Mouse (Mus musculus): ENCODE measurements at regions not wholly inside any gene's neighbourhood (a gene's known extent, or its start where the extent isn't known, plus 50 kb on each side); places are given as distances from the start of the nearest gene placed in this dataset.
A peak's percentile ranks its signal among the peaks of the same experiment; 100 is the strongest.

GRCm38 (mm10) chr7:145043455-145044149, 103.9 kb upstream of the Ccnd1 start:
- DNase-seq: no peak

DNA sequence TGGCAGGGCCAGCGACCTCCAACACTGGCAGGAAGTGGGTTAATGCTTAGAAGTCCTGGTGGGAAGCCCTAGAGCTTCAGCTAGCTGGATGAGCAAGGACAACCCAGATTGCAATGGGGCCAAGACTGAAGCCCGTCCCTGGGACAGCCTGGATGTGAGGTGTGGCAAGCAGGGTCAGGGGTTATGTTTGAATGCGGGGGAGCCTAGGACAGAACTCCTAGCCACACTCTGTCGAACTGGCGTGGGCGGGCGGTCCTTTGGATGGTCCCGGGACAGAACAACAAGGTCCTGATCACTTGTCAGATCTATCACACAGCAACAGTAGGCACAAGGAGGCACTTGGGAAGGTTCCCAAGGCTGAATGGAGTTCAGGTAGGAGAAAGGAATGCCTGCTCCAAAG, 101.1 kb upstream of the Ccnd1 start:
- DNase-seq: no peak

- DNase-seq: no peak
Measured at GRCm38 (mm10) chr7:145034385-145034784, 94.7 kb upstream of the Ccnd1 start.

DNA sequence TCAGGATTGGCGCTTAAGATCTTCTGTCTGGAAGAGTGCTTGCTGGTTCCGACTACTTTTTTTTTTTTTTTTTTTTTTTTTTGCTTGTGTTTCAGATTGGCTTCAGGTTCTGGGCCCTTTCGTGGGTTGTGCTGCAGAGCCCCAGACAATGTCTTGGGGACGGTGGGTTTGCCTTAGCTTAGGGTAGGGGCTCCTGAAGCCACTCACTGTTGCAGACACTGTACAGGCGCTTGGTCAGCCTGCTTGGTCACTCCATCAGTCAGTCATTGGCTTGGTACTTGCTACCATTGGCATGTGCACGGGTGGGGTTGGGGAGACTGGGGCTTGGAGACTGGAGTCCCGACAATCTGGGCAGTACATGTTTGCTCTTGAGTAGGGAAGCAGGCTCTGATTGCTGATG, 91.5 kb upstream of the Ccnd1 start:
- no peak for DNase-seq

- DNase-seq: peak; percentile 77 to 79
Measured at GRCm38 (mm10) chr7:145030635-145031141, 91.0 kb upstream of the Ccnd1 start.

DNA sequence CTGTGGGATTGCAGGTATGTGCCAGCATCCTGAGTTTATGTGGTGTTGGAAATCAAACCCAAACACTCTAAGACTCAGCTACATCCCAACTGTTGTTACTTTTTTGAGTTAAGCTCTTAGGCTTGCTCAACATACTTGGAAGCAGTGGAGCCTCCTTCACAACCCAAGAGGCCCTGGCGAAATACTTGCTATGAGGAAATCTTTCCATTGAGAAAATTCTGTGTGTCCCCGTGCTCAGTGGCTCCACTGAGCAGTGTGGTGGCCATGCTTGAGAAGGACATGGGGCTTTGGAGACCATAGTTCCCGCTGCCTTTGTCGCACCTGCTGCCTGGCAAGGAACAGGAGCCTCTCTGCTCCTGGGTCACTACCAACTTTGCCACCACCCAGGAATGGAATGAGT, 89.9 kb upstream of the Ccnd1 start:
- no peak for DNase-seq

DNA sequence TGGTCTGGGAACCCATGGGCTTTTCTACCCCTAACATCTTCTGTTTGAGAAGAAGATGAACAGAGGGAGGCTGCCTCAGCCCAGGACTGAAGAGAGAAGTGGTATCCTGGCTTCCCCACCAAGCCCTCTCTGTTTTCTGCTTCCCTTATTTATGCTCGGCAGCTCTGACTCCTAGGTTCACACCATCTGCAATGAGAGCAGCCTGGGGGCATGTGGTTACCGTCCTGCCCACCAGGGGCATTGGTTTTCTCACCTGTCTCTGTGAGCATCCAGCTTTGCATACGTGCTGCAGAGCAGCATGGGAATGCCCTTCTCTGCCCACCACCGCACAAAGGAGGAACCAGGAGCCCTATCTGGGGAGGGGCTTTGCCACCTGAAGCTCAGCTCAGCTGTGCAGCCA, 89.4 kb upstream of the Ccnd1 start:
- DNase-seq: no peak

DNA sequence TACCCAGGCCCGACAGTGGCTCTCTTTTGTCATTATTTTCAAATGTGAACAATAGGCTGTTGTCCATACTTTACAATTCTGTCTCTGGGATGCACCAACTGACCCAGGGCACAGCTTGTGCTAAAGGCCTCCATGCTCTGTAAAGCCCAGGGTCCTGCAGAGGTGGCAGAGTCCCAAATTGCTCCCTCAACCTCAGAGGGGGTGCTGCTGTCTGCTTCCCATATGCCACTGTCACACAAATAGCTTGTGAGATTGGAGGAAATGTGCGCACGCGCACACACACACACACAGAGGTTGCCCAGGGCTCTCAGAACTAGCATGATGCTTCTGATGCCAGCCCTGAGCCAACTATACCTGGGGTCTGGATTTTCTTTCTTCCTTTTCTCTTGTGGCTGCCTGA, 87.3 kb upstream of the Ccnd1 start:
- no peak for DNase-seq

DNA sequence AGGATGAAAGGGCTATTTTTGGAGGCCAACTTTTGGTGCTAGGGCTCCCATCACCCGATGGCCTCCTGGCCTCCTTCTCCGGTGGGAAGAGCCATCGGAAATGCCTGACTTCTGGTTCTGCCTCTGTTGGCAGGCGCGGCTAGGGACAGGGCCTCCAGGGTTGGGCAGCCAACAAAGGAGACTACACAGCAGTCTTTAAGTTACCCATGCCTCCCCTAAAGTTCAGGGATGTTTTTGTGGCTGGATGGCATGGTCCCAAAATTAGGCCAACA, 86.2 kb upstream of the Ccnd1 start:
- no peak for DNase-seq

DNA sequence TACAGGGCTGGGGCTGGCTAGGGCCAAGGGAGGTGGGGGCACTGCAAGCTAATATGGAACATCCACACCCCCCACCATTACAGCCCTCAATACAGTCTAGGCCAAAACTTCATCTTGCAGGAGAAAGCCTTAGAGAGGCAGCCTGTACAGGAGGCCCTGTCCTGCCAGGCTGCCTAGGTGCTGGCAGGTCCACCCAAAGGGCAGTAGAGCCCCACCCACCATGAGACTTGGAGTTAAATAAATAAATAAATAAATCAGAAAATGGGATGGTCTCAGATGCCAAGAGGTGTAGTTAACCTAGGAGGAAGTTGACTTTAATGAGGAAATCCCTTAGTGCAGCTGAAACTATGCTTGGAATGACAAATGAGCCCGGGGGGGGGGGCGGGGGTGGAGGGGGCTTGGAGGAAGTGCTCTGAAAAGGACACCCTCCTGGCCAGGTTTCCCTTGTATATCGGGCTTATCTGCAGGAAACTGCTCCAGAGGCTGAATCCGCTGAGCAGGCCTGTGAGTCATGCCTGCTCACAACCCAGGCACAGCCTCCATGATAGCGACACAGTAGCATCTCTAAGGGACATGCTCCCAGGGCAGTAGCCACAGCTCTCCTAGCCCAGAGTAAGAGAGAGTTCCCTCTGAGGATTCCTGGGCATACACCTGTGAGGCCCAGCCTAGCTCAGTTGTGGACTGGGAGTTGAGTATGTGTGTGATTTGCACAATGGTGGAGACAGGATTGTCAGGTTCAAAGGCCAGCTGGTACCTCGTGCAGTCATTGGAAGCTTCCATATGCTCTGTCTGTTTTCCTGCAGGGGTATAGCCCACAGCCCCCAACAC, 85.7 kb upstream of the Ccnd1 start:
- no peak for DNase-seq

GRCm38 (mm10) chr7:145024651-145025050, 84.9 kb upstream of the Ccnd1 start:
- no peak for DNase-seq

DNA sequence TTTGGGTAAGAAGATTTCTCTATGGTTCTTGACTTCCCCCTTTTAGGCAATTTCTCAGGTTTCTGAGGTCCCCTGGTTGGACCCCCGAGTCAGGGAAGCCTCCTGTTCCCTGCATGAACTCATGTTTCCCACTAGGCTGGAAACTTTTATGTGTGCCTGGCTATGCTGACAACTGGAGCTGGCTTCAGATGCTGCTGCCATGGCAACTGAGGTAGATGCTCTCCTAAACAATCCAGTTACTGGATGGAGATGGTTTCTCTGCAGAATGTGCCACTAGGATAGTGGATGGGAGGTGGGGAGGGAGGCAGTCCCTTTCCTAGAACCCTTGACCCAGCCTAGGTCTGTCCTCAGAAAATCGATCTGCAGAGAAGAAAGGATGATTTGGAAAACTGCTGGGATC, 79.4 kb upstream of the Ccnd1 start:
- DNase-seq: peak; percentile 14 to 32

- no peak for DNase-seq
Measured at GRCm38 (mm10) chr7:145018149-145018548, 78.4 kb upstream of the Ccnd1 start.

- DNase-seq: no peak
Measured at GRCm38 (mm10) chr7:145015463-145016085, 75.8 kb upstream of the Ccnd1 start.

GRCm38 (mm10) chr7:145010757-145011156, 71.0 kb upstream of the Ccnd1 start:
- DNase-seq: no peak

- no peak for DNase-seq
Measured at GRCm38 (mm10) chr7:145010004-145010403, 70.3 kb upstream of the Ccnd1 start.

- no peak for DNase-seq
Measured at GRCm38 (mm10) chr7:145008662-145009333, 69.1 kb upstream of the Ccnd1 start.

DNA sequence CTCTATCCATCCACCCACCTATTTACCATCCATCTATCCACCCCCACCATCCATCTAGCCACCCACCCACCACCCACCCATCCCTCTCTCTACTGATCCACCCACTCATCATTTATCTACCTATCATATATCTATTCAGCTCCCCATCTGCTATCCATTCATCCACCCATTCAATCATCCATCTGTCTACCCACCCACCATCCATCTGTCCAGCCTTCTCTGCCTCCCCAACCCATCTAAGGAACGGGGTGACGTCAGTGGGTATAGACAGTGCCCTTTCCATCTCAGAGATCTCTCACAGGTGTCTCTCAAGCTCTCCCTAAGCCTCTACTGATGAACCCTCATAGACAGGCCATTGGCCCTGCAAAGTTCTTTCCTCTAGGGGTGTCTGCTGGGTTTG, 67.5 kb upstream of the Ccnd1 start:
- DNase-seq: peak; percentile 51 to 57

DNA sequence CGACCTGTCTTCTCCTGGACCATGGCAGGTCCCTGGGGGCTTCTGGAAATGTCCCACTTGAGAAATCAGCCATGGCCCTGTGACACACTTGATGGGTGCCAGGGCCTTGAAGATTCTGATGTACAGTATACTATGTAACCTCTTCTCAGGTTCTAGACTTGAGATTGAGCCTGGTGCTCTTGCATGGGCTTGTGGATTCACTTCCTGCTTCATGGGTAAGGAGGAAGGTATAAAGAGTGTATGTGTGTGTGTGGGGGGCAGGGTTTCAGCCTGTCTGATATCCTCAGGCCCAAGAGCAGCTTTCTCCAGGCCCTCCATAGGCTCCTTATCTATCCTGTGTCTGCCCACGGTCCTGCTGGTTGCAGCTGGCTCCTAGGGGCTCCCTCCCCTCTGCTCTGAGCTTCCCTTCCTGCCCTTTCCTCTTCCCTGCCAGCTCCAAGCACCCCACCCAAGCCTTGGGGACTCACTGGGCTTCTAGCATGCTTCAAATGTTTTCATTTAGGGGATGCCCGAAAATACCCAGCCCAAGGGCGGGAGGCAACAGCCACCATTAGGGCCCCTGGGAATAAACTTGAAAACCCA, 61.9 kb upstream of the Ccnd1 start:
- no peak for DNase-seq

DNA sequence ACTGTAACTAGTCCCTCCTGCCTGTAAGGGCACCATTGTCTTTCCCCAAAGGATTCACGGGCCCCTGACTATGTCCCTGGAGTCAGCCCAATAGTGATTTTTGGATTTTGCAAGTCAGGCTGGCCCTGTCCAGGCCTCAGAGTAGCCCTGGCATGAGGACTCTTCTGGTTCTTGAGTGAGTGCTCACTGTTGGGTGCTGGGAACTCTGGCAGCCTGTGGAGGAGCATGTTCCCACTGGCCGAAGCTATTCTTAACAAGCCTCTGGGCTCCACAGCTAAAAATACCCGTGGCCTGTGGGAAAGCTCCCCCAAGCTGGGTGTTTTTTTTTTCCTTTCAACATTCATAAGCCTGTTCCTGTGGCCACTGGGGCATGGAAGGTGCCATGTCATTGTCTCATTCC, 60.0 kb upstream of the Ccnd1 start:
- DNase-seq: no peak

DNA sequence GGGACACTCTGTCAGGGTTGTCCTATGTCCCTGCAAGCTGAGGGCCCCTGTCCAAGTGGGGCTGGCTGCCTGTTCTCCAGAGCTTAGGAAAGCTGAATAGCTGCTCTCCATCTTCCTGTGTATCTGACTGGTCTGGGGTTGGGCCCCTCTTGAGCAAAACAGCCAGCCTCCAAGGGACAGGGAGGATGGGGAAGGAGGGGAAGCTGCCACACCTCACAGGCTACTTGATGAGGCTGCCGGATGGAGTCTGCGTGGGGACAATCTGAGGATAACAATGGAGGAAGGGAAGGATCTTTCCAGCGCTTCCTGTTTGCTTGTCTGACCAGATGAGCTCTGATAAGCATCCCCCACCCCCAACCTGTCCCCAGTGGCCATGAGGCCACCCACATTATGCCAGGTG, 57.1 kb upstream of the Ccnd1 start:
- no peak for DNase-seq

DNA sequence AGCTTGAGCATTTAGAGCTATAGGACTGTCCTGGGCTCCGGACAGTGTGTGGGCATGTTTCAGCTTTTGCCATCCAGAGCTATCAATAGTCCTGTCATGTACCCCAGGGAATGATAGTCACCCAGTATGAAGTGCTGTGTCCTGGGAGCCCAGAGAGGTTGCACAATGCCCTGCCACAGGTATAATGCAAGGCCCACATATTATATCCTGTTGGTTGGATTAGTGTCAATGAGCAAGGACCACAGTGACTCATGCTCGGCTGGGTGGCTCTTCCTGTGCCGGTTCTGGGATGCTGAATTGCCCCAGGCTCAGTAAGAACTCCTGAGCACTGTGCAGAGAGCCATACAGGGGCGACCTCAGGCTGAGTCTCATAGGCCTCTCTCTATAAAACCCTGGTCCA, 54.5 kb upstream of the Ccnd1 start:
- no peak for DNase-seq

DNA sequence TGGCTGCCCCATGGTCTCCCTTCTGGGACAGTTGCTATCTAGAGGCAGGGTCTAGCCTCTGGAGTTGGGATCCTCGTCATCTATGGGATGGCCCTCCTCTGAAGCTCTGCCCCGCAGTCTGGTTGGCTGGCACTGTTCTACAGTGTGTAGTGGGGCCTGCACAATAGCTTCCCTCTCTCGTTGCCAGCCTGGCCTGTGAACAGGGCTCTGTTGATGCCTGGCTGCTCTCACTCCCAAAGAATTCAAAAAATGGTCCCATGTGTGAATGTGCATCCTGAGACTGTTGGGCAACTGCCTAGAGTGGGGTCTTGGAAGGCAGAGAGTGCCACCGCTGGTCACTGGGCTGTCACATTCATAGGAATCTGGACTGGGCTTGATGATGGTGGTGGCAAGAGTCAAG, 53.8 kb upstream of the Ccnd1 start:
- no peak for DNase-seq
